Mouse (Mus musculus): ENCODE measurements around the gene Clcnkb.

The Clcnkb gene

GRCm38 (mm10) chr4:141415924-141416323 lies at the start of gene Clcnkb:
Gene Clcnkb, minus strand, starts transcription at chr4:141416014.
- in situ Hi-C loops (cut with MboI; ENCODE audit: low pct_unique_long_range_greater_than_20kb in 1 of 2, low sequenced_read_pairs in 2 of 2, unreplicated experiment in 1 of 2) = no loop called here

DNA sequence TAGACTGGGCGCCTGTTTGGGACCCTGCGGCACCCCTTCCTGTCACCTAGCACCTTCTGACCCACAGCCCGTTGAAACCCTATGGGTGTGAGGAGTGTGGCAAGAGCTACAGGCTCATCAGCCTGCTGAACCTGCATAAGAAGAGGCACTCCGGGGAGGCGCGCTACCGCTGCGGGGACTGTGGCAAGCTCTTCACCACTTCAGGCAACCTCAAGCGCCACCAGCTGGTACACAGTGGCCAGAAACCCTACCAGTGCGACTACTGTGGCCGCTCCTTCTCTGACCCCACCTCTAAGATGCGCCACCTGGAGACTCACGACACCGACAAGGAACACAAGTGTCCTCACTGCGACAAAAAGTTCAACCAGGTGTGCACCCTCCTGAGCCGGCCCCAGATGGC lies 48.9 kb upstream of the Clcnkb start:
- in situ Hi-C loops (cut with MboI; ENCODE audit: low pct_unique_long_range_greater_than_20kb in 1 of 2, low sequenced_read_pairs in 2 of 2, unreplicated experiment in 1 of 2) = loop anchor here in 1 of 2 experiments (10.0 kb wide), 1 partner anchor 60 kb away; no protein-coding TSS in a partner anchor

DNA sequence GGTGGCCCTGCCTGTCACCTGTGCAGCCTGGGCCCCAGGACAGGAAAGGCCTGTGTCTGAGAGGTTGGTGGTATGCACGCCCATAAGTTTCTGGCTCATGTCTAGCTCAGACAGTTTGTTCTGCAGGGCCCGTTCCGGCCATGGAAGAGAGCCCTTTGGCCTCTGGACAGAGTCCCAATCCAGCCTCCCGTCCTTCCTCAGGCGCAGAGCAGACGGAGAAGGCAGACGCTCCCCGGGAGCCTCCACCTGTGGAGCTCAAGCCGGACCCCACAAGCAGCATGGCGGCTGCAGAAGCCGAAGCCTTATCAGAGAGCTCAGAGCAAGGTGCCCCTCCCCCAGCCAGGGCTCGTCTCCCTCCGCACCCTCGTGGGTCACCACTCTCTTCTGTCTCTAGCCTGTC lies 47.7 kb upstream of the Clcnkb start:
- in situ Hi-C loops (cut with MboI; ENCODE audit: low pct_unique_long_range_greater_than_20kb in 1 of 2, low sequenced_read_pairs in 2 of 2, unreplicated experiment in 1 of 2) = loop anchor here in 1 of 2 experiments (10.0 kb wide), 1 partner anchor 59 kb away; no protein-coding TSS in a partner anchor

DNA sequence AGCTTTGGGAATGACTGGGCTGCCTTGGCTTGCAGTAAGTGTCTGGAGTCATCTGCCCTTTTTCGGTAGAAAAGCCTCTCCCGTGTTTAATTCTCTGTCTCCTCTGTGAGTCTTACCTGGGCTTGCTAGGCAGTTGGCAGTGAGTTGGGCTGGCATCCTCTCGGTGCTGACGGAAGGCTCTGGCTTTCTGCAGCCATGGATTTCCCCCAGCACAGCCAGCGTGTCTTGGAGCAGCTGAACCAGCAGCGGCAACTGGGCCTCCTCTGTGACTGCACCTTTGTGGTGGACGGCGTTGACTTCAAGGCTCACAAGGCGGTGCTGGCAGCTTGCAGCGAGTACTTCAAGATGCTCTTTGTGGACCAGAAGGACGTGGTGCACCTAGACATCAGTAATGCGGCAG lies 45.8 kb upstream of the Clcnkb start:
- in situ Hi-C loops (cut with MboI; ENCODE audit: low pct_unique_long_range_greater_than_20kb in 1 of 2, low sequenced_read_pairs in 2 of 2, unreplicated experiment in 1 of 2) = loop anchor here in 1 of 2 experiments (10.0 kb wide), 1 partner anchor 57 kb away; no protein-coding TSS in a partner anchor

GRCm38 (mm10) chr4:141461088-141461487 lies 45.3 kb upstream of the Clcnkb start:
- in situ Hi-C loops (cut with MboI; ENCODE audit: low pct_unique_long_range_greater_than_20kb in 1 of 2, low sequenced_read_pairs in 2 of 2, unreplicated experiment in 1 of 2) = loop anchor here in 1 of 2 experiments (10.0 kb wide), 1 partner anchor 56 kb away; no protein-coding TSS in a partner anchor

GRCm38 (mm10) chr4:141460481-141460880 lies 44.7 kb upstream of the Clcnkb start:
- in situ Hi-C loops (cut with MboI; ENCODE audit: low pct_unique_long_range_greater_than_20kb in 1 of 2, low sequenced_read_pairs in 2 of 2, unreplicated experiment in 1 of 2) = loop anchor here in 1 of 2 experiments (10.0 kb wide), 1 partner anchor 56 kb away; no protein-coding TSS in a partner anchor

DNA sequence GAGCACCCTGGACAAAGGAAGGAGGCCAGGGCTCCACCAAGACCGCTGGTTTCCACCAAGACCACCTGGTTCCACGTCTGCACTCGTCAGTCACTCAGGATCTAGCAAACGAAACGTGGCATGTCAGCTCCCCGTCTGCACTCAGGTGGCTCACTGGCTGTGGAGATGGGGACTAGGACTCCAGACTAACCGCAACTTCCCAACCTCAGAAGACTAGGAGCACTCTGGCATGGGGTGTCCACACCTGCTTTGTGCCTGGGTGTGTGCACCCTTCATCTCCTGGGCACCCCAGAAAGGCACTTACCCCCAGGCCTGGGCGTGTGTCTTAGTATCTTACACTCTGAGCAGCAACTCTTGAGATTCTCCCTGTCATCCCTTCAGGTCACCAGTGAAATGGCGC lies 44.0 kb upstream of the Clcnkb start:
- in situ Hi-C loops (cut with MboI; ENCODE audit: low pct_unique_long_range_greater_than_20kb in 1 of 2, low sequenced_read_pairs in 2 of 2, unreplicated experiment in 1 of 2) = loop anchor here in 1 of 2 experiments (10.0 kb wide), 1 partner anchor 55 kb away; no protein-coding TSS in a partner anchor

GRCm38 (mm10) chr4:141458888-141459287 lies 43.1 kb upstream of the Clcnkb start:
- in situ Hi-C loops (cut with MboI; ENCODE audit: low pct_unique_long_range_greater_than_20kb in 1 of 2, low sequenced_read_pairs in 2 of 2, unreplicated experiment in 1 of 2) = no loop called here

DNA sequence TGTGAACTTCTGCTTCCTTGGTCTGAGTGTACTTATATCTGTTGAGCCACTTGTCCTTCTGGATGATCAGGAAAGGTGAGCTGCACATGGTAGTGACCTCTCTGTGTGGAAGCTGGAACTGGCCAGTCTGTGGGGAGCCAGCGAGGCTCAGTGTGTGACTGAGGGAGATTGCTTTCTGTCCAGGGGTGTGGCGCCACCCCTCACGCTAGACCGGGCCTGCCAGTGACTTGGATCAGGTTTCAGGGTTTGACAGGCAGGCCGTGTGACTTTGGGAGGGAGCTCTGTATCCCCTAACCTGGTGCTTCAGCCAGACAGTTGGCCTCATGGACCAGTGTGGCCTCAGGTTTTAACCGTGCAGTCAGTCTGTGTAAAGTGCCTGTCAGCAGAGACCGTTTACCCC lies 42.4 kb upstream of the Clcnkb start:
- in situ Hi-C loops (cut with MboI; ENCODE audit: low pct_unique_long_range_greater_than_20kb in 1 of 2, low sequenced_read_pairs in 2 of 2, unreplicated experiment in 1 of 2) = no loop called here

- in situ Hi-C loops (cut with MboI; ENCODE audit: low pct_unique_long_range_greater_than_20kb in 1 of 2, low sequenced_read_pairs in 2 of 2, unreplicated experiment in 1 of 2) = no loop called here
These were observed 40.6 kb upstream of the Clcnkb start for GRCm38 (mm10) chr4:141456193-141456938.

DNA sequence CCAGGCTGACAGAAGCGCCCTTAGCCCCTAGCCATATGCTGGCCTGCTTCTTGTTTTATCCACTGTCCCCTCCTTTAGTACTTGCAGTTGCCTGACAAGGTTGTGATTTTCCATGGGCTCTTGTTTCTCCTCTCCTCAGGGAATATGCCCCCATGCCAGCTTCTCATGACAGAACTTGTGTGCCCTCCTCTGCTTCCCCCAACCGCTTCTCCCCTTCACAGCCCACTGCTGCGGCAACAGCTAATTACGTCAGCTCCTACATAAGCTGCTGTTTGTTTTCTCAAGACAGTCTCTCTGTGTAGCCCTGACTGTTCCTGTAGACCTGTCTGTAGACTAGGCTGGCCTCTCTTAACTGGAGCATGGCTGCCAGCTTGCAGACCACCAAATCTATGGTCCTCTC lies 39.7 kb upstream of the Clcnkb start:
- in situ Hi-C loops (cut with MboI; ENCODE audit: low pct_unique_long_range_greater_than_20kb in 1 of 2, low sequenced_read_pairs in 2 of 2, unreplicated experiment in 1 of 2) = no loop called here

DNA sequence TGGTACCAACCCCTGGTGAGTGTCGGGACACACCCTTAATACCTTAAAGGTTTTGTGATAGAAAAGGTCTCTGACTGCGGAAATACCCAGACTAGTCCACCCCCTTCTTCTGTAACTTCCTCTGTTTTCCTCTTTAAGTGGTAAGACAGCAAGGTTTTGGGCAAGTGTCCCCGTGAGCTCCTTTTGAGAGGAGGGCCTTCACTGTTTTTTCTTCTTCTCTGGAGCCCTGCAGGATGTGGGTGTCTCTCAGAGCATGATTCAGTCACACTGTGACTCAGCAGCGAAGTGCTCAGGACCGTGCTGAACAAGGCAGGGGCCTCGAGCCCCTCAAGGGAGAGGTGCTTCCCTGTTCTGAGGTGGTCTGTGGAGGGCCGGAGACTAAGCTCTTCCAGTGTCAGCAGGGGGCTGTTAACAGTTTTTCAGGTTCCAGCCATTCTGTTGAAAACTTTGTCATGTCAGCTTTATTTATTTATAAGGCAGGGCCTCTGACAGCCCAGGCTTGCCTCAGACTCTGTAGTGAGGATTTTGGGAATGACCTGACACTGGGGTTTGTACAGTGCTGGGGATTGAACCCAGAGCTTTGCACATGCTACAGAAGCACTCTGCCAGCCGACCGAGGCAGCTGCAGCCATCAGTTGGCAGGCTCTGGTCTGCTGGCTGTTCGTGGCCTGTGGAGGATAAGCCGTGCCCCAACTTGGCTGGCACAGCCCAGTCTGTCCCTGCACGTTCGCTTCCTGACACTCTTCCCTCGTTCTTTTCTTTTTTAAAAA lies 39.0 kb upstream of the Clcnkb start:
- in situ Hi-C loops (cut with MboI; ENCODE audit: low pct_unique_long_range_greater_than_20kb in 1 of 2, low sequenced_read_pairs in 2 of 2, unreplicated experiment in 1 of 2) = no loop called here

GRCm38 (mm10) chr4:141451916-141452450 lies 36.2 kb upstream of the Clcnkb start:
- in situ Hi-C loops (cut with MboI; ENCODE audit: low pct_unique_long_range_greater_than_20kb in 1 of 2, low sequenced_read_pairs in 2 of 2, unreplicated experiment in 1 of 2) = no loop called here

DNA sequence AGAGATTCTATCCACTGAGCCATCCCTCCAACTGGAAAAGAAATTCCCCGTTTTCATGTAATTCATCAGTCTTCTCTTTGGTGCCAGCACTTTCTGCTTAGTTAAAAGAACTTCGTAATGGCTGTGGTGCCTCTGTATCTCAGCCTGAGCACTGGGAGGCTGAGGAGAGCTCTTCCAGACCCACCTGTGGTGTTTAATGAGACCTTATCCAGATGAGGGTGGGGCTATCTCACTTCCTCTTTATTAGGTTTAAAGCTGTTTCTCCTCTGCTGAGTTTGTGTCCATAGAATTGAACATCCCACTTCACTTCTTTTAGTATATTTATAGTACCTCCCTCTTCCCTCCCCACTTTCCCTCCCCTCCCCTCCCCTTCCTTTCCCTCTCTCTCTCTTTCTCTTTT lies 35.4 kb upstream of the Clcnkb start:
- in situ Hi-C loops (cut with MboI; ENCODE audit: low pct_unique_long_range_greater_than_20kb in 1 of 2, low sequenced_read_pairs in 2 of 2, unreplicated experiment in 1 of 2) = no loop called here

DNA sequence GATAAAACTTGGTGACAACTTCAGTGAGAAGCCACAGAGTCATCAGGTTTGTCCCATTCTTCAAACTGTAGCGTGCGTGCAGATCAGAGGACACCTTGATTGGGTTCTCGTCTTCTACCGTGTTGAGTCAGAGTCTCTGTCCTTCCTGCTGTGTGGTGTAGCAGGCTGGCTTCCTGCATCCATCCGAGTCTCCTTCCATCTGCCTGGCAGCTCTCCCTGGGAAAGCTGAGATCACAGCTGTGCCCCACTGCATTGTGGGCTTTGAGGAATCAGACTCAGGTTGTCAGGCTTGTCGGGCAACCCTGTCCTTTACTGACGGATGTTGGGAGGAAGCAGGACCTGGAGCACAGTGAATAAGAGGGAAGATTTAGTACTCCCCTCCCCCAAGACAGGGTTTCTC lies 30.4 kb upstream of the Clcnkb start:
- in situ Hi-C loops (cut with MboI; ENCODE audit: low pct_unique_long_range_greater_than_20kb in 1 of 2, low sequenced_read_pairs in 2 of 2, unreplicated experiment in 1 of 2) = no loop called here

DNA sequence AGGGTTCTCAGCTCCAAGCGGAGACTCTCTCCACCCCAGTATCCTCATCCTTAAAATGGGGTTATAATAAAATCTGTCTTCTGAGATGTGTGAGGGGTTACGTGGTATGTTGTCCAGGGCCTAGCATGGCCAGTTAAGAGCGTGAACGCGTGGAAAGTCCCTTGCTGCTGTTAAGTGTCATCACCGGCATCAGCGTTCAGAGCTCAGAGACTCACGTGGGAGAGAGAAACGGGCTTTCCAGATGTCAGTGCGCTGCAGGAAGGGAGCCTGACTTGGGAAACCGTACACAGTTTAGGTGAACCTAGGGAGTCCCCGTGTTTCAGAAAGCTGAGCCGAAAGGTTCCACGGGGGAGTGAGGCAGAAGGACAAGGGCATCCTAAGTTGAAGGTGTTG lies 29.5 kb upstream of the Clcnkb start:
- in situ Hi-C loops (cut with MboI; ENCODE audit: low pct_unique_long_range_greater_than_20kb in 1 of 2, low sequenced_read_pairs in 2 of 2, unreplicated experiment in 1 of 2) = no loop called here

DNA sequence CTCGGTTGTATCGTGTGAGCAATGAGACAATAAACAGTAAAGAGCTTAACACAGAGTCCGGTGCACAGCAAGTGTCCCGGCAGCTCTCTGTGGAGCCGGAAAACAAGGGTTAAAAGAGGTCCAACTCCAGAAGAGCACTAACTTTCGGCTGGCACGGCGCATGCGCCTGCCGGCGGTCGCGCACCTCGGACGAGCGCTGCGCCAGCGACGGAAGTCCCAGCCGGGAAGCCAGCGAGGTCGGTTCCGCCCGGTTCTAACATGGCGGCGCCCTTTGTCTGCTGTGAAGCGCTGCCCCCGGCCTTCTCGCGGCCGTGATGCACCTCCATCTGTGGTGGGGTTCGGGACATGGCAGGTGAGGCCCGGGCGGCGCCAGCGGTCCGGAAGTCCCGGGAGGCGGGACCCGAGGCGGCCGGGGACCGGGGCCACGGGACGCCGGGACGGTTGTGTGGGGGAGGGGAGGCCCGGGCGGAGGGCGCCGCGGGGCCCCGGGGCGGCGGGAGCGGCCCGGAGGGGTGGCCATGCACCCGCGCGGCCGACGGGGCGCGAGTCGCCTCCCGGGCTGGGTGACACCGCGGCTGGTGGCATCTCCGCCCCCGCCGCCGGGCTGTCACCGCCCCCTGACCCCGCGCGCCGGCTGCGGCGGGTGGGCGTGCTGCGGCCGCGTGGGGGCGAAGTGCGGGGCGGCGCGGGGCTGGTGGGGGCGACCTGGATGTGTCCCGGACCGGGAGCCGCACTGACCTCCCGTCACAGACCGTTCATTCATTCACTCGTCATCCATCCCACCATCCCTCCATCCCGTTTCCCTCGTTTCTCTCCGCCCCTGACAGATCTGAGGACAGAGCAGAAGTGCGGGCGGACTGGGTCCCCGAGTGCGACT lies 28.9 kb upstream of the Clcnkb start, which contains the start of gene Zbtb17:
Gene Zbtb17 (plus strand): TSS at position 204 of the 877 bp plus-strand sequence.
- in situ Hi-C loops (cut with MboI; ENCODE audit: low pct_unique_long_range_greater_than_20kb in 1 of 2, low sequenced_read_pairs in 2 of 2, unreplicated experiment in 1 of 2) = no loop called here
